Mouse (Mus musculus) natural killer cell, adult 2 months (primary cell): ENCODE data around the gene Gdpgp1.
A peak's percentile ranks its signal among the peaks of the same experiment; 100 is the strongest.

Source experiments
- DNase-seq, 2 experiments: peaks; one replicate each; pipeline ENCODE4 v3.0.0; 2022; ENCODE audit warnings: low spot score in 2 of 2

Gene Gdpgp1

DNA sequence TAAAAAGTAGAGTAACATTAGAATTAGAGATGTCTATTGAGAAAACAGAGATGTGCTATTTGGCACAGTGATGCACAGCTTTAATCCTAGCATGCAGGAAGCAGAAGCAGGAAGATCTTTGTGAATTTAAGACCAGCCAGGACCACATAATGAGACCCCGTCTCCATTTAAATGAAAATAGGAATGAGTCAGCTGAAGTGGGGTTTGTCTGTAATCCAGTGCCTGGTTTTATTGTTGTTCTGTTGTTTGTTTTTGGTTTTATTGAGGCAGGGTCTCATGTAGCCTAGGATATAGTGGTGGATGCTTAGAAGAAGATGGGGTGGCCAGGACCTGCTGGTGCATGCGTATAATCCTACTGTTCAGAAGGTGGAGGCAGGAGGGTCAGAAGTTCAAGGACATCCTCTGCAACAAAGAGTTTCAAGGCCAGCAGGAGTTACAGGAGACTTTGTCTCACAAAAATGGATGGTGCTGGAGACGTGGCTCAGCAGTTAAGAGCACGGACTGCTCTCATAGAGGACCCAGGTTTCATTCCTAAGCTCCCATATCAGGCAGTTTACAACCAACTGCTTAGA, 11.4 kb upstream of the Gdpgp1 start:
- DNase-seq, result no peak

DNA sequence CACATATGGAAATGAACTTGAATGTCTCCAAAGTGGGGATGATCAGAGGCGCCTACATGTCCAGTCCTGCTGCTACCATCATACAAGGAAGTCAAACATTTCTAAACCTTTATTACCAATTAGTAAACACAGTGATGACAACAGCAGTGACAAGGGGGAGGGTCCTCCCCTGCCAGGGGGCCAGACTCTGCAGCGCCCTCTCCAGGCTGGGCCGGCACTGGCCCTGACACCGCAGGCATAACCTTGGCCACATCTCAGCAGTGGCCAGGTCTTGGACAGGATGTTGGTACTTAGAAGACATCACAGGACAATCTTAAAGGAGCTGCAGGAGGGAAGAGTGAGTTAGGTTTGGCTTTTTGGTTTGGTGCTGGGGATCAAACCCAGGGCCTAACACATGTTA, 5.6 kb upstream of the Gdpgp1 start:
- DNase-seq, result no peak

DNA sequence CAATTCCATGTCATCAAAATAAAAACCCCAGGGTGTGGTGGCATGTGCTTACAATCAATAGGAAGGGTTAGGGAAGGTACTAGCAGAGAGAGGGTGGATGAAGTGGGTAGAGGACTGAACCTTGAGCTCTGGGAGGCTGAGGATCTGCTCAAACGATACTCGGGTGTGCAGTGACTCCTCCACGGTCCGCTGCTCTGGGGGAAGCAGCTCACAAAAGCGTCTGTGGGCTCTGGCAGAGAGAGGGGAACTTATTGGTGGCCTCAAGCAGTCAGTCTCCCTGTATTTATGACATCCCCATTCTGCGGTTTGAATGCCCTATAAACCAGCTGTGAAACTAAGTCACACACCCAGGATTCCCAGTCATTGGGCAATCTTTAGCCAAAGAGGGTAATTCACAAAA, 2.5 kb upstream of the Gdpgp1 start:
- DNase-seq, result no peak

DNA sequence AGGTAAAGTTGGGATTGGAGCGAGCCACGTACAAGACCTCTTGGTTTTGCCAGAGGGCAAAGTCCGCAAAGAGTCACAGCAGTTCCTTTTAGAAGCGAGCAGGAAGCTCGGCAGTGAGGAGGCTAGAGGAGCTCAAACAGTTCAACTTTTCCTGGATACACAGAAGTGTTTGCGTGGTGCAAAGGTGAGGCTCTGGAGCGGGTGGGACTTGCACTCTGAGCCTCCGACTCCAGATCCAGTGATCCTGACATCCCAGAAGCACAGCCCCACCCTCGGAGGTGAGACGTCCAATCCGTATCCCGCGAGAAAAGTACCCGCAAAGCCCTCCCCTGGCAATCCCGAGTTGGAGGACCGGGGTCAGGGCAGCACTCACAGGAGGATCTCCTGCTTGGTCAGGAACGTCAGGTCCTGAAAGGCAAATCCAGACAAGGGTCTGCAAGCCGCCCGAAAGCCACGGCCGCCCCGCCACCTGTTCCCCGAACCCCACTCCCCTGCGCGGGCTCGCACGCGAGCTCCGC, 635 bp upstream of the Gdpgp1 start:
- no peak for DNase-seq

DNA sequence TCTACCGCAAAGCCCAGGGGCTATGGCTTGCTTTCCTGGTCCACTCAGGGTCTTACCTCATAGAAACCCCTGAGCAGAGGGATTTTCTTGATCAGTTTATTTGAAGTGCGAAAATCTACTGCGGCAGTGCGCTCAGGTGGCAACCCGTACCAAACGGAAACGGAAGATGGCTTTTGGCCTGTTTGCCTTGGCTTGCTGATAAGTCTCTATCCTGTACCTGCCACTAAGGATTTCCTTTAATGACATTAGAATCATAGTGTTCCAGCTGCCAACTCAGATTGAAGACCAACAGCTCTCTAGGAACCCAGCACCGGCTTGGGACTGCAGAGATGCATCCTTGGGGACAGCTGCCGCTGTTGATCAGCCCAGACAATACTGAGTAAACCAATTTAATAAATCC, 1.1 kb downstream of the Gdpgp1 start:
- DNase-seq, result no peak

DNA sequence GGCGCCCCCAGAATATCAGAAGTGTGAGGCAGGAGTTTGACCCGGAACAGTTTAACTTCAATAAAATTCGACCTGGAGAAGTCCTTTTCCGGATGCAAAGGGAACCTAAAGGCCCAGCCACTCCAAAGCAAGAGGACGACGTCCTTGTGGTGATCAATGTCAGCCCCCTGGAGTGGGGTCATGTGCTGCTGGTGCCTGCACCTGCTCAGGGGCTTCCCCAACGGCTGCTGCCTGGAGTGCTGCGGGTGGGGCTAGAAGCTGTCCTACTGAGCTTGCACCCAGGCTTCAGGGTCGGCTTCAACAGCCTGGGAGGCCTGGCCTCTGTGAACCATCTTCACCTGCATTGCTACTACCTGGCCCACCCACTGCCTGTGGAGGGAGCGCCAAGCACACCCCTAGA, 5.9 kb downstream of the Gdpgp1 start:
- DNase-seq, result no peak

DNA sequence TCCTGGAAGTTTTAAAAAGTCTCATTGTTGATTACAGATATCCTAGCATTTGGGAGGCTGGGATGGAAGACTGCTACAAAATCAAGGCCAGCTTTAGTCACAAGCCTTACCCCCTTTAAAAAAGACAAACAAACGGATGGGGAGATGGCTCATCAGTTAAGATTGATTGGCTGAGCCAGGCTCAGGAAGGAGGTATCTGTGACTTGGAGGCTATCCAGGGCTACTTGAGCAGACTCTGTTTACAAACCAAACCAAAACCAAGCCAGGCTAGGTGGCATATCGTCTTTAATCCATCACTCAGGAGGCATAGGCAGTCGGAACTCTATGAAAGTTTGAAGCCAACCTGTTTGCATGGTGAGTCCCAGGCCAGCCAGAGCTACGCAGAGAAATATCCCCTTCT, 9.0 kb downstream of the Gdpgp1 start:
- DNase-seq, result no peak

DNA sequence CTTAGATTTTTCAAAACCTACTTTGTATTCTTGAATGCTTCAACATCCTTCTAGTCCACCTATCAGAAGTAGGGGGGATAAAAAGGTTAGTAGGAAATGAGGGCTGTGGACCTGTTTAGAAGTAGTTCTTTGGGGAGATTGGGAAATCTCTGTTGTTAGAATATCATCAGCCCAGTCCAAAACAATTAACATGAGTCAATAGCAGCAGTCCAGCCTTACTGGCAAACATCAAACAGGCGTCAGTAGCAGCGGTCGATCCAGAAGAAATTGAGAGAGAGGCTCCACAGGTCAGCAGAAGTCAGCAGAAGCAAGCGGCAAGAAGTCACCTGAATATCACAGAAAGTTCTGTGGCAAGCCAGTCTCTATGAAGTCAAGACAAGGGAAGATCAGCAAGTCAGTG, 12.2 kb downstream of the Gdpgp1 start:
- DNase-seq, result no peak

DNA sequence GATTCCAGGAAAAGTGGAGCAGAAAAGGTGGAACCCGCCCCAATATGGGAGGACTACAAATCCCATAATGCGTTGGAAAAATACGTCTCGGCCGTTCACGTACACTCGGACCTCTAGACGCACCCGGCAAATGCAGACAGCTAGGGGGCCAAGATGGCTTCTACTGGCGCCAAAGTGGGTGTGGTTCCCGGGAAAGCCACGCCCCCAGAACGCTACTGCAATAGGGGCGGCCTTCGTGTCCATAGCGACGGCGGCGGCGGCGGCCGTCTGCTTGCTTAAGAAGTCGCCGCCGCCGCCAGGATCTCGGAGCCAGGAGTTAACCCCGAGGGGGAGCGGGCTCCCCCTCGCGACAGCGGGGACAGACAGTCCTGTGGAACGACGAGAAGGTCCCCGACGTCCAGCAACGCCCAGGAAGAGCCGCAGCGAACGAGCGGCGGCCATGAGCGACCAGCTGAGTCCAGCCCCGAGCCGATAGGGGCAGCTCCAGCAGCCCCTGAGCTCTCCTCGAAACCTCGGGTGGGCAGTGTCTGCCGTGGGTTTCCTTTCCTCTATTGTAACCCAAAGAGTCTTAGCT, 13.6 kb downstream of the Gdpgp1 start, which contains the start of gene Ttll13:
Gene Ttll13, plus strand, starts transcription at position 229 of the 574 bp plus-strand sequence.
- peak; percentile 93 to 95 for DNase-seq

DNA sequence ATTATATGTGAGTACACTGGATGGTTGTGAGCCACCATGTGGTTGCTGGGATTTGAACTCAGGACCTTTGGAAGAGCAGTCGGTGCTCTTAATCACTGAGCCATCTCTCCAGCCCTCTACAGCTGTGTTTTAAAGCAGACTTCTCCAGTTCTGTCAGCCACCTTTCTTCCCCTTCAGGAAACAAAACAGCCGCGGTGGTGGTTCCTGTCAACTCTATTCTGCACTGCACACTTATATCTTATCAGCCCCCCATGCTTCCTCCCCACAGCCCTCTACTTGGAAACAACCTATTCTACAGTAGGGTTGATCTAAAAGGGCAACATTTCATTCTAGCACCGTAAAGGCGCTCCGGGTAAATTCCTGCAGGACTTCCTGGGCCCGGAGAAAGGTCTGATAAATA, 14.2 kb downstream of the Gdpgp1 start:
- DNase-seq, result no peak

DNA sequence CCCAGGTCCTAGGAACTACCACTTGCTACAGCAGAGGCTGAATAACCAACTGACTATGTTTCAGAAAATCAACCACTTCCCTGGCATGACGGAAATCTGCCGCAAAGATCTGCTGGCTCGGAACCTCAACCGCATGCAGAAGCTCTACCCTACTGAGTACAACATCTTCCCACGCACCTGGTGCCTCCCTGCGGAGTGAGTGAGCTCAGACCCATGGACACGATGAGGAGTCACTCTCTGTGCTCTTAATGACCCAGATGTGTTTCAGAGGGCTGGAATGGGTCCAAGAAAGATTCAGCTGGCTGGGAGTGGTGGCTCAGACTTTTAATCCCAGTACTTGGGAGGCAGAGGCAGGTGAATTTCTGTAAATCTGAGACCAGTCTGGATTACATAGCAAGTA, 19.8 kb downstream of the Gdpgp1 start:
- no peak for DNase-seq

DNA sequence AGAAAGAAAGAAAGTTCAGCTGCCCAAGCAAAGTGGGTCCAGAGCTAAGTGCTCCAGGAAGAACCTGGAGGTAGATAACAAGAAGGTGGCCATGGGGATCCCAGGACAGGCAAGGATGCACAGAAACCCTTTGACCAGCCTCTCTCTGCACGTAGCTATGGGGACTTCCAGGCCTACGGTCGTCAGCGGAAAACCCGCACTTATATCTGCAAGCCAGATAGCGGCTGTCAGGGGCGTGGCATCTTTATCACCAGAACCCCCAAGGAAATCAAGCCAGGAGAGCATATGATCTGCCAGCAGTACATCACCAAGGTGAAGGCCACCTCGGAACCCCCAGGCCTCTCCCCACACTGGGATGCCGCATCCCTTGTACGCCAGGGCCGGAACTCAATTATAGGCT, 20.2 kb downstream of the Gdpgp1 start:
- no peak for DNase-seq

DNA sequence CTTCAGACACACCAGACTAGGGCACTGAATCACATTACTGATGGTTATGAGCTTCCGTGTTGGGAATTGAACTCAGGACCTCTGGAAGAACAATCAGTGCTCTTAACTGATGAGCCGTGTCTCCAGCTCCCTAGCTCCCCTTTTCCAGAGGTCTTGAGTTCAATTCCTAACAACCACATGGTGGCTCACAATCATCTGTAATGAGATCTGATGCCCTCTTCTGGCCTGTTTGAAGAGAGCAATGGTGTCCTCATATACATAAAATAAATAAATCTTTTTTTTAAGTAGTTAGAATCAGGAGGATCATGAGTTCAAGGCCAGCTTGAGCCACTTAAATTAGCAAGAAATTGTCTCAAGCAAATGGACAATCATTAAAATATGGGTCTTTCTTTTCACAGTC, 23.3 kb downstream of the Gdpgp1 start:
- DNase-seq, result no peak

DNA sequence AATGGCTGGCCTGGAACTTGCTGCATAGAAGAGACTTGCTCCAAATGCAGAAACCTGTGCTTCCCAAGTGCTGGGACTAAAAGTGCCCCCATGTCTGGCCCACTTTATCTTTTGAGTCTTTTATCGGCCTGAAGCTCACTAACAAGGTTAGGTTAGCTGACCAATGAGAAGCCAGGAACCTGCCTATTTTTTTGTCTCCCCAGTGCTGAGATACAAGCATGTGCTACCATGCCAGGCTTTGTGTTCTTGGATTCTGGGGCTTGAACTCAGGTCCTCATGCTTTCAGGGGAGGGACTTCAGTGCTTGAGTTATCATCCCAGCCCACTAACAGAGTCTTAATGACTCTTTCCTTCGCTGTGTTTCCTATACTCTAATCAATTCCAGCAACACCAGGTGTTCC, 25.0 kb downstream of the Gdpgp1 start:
- DNase-seq, result no peak

DNA sequence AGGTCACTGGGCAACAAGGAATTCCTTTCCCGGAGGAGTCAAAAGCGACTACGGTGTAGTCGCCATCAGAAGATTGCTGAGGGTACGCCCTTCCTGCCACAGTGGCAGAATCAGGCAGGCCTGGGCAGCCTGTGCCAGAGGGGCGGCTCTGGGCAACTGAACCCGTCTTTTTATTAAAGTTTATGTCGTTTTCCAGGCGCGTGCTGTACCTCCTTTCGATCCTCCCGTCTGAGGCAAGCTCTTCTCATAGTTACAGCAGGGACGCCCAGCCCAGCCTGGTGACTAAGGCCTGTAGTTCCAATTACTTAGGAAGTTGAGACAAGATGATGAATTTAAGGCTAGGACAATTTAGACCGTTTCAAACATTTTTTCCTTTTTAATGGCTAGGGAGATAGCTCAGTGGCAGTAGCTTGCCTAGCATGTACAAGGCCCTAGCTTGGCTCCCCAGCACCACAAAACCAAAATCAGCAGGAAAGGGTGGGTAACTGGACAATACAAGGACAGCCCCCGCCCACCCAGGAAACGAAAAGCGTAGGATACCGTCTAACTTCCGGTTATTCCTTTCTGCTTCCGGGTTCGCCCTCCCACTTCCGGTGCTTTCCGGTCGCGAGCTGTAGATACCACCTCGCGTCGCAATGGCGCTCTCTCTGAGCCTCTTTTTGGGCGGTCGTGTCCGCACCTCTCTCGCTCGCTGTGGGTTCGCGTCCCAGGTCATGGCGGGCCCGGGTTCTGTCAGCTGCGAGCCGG, 28.1 kb downstream of the Gdpgp1 start, which contains the start of gene Ngrn:
Gene Ngrn, plus strand, starts transcription at position 591 of the 747 bp plus-strand sequence.
- peak; percentile 73 to 78 for DNase-seq

DNA sequence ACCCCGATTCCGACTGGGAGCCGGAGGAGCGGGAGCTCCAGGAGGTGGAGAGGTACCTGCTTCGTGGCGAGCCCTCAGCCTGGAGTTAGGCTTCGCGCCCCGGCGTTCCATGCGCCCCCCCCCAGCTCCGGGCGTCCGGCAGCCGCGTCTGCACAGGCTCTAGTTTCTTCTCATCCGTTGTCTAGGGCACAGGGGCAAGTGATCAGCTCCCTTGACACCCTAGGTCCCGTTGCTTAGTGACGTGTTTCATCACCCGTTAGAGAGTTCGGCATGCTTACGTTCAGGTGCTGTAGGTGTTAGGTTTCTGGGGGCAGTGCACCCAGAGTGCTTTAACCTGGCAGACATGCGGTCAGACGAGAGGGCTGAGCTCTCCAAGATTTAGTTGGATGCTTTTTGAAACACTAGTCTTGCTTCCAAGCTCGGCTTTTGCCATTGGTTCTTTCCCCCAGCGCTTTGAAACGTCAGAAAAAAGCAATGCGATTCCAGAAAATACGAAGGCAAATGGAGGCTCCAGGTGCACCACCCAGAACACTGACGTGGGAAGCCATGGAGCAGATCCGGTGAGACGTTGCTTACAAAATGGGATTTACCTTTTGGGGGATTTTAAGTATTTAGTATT, 28.8 kb downstream of the Gdpgp1 start:
- DNase-seq, result peak; percentile 44 to 59

DNA sequence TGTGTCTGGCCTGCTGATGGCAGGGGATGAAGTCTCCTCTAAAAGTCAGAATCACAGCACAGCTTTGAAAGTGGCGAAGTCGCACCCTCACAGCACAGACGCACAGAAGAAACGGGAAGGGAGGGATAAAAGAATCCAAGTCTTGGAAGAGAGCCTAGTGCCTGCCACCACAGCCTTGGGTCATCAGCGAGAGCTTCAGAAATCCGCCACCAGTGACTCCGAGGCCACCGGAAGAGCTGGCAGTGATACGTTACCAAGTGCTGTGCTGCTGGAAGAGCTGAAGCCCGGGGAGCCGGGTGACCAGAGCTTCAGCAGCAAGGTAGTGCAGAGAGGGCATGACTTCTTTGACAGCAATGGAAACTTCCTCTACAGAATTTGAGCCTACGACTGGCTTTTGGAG, 31.9 kb downstream of the Gdpgp1 start:
- DNase-seq, result no peak

DNA sequence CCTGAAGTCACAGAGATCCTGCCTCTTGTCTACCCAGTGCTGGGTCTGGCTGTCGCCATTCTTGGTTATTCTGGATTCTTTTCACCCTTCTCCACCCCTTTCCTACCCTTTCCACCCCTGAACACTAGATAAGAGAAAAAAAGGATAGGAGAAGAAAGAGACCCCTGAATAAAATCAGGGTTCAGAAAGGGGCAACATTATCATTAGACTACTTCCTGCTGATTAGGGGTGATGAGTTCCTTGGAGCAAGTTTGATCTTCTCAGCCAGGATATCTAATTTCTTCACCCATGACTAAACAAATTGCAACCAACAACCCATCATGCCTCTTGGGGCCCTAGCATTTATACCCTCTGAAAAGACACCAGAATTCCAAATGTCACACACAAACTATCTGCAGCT, 35.1 kb downstream of the Gdpgp1 start:
- no peak for DNase-seq

DNA sequence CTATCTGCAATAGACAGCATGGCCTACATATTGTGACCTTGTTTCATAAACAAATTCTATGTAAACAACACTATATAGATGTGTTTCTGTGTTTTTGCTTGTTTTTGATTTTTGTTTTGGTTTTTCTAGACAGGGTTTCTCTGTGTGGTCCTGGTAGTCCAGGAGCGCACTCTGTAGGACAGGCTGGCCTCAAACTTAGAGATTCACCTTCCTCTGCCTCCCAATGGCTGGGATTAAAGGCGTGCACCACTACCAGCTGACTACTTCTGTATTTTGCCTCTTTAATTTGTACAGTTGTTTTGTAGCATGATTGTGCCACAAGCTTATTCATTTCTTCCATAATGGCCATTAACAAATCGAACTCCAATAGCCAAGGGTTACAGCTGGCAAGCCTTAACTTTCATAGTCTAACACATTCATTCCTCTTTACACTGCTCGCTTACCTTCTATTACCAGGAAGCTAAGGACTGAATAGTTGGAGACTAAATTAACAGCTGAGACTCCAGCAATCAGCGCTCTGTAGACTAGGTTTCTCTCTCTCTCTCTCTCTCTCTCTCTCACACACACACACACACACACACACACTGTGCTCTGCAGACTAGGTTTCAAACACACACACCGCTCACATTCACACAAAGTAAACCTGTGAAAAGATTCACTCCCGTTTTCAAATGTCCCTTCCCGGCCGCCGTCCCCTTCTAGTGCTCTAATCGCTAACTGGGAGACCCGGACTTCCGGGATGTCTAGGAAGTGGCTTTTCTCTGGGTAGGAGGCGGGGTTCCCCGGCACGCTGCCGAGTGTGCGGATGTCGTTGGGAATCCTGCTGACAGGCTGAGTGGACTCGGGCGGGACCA, 36.5 kb downstream of the Gdpgp1 start, which contains the start of gene Vps33b:
Gene Vps33b, plus strand, starts transcription at position 753 of the 854 bp plus-strand sequence.
- DNase-seq, result peak; percentile 88 to 91

DNA sequence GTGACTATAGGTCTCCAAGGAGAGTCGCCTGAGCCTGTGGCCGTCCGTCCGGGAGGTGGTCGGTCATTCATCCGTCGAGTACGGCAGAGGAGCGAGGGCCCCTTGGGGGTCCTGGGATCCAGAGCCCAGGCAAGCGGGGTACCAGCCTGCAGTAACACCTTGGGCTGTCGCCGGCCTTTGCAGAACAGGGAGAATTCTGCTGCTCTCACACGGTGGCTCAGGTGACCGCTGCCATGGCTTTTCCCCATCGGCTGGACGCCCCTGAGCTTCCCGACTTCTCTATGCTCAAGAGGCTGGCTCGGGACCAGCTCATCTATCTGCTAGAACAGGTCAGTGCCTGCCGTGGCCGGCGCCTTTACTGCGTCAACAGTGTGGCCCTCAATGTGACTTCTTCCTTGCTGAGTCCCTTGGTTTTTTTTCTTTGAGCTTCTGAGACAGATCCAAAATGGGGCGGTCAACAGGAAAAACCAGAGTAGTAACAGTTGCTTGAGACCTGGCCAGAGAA, 37.1 kb downstream of the Gdpgp1 start:
- DNase-seq, result no peak

DNA sequence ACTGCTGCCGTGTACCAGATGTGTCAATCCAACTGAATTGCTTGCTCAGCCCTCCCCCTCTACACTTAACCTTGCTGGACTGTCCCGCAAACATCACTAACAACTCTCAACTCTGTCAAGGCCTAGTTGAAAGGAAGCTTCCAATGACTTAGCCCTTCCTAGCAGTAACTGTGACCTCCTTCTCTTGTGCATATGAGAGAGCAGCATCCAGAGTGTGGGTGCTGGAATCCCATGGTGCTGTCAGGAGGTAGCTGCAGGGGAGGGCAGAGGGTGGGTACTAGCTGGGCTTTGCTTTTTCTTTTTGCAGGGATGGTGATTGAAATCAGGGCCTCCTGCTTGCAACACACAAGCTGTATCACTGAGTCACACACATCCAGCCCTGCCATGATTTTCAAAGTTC, 40.8 kb downstream of the Gdpgp1 start:
- no peak for DNase-seq
